Mouse (Mus musculus) megakaryocyte progenitor cell, adult 5-6 weeks (primary cell): Measurements from ENCODE around the gene Fut1. TPM values are rescaled to one million over a fixed set of nuclear protein-coding genes. Genes with fewer than 3 reads are reported as not detected.

ENCODE experiments used
- ATAC-seq: replicated peaks from 2 replicates; pipeline ENCODE4 v1.8.0; 2016; ENCODE audit warnings: mild to moderate bottlenecking, moderate TSS enrichment, inconsistent platforms; ENCODE audit not compliant: poor library complexity
- total RNA-seq, 2 experiments: library from RNA; stranded (forward) in 1 of 2; stranded (reverse) in 1 of 2; fragments of 157-497, 149-512 nt in 1 of 2; fragments of 200-1000 nt in 1 of 2; gene quantifications; 2 replicates each; pipeline versions ENCODE4 v1.2.3 to v1.2.4; 2015 to 2017

Fut1 gene
- total RNA-seq, 2 experiments from 2014 or later: not detected

GRCm38 (mm10) chr7:45598960-45599879, 17.9 kb upstream of the Fut1 start:
- ATAC-seq: no peak

- ATAC-seq: no peak
Measured at GRCm38 (mm10) chr7:45605704-45606289, 11.3 kb upstream of the Fut1 start.

- ATAC-seq: no peak
Measured at GRCm38 (mm10) chr7:45609511-45609910, 7.6 kb upstream of the Fut1 start.

- ATAC-seq: no peak
Measured at GRCm38 (mm10) chr7:45616277-45616676, 812 bp upstream of the Fut1 start.

- no peak for ATAC-seq
Measured at GRCm38 (mm10) chr7:45618316-45618715, 1.2 kb downstream of the Fut1 start.

- ATAC-seq: no peak
Measured at GRCm38 (mm10) chr7:45619592-45619991, 2.5 kb downstream of the Fut1 start.

GRCm38 (mm10) chr7:45621443-45621842, 4.4 kb downstream of the Fut1 start, which contains the start of gene Izumo1:
Gene Izumo1 (plus strand): TSS chr7:45621811.
- ATAC-seq: peak; percentile 54; the same call in 1 of the 2 replicates

- no peak for ATAC-seq
Measured at GRCm38 (mm10) chr7:45623507-45623906, 6.4 kb downstream of the Fut1 start.

GRCm38 (mm10) chr7:45624718-45625117, 7.6 kb downstream of the Fut1 start:
- no peak for ATAC-seq

GRCm38 (mm10) chr7:45625481-45625880, 8.4 kb downstream of the Fut1 start:
- no peak for ATAC-seq

GRCm38 (mm10) chr7:45626571-45627076, 9.5 kb downstream of the Fut1 start:
- no peak for ATAC-seq

GRCm38 (mm10) chr7:45627261-45627660, 10.2 kb downstream of the Fut1 start, which contains the start of gene Rasip1:
Gene Rasip1 (plus strand): TSS chr7:45627488.
- no peak for ATAC-seq

GRCm38 (mm10) chr7:45628364-45629294, 11.5 kb downstream of the Fut1 start:
- peak; percentile 91 for ATAC-seq

- no peak for ATAC-seq
Measured at GRCm38 (mm10) chr7:45630064-45630907, 13.2 kb downstream of the Fut1 start.

- ATAC-seq: no peak
Measured at GRCm38 (mm10) chr7:45632499-45632898, 15.4 kb downstream of the Fut1 start.

- peak; percentile 93 for ATAC-seq
Measured at GRCm38 (mm10) chr7:45634946-45635681, 18.0 kb downstream of the Fut1 start.

- ATAC-seq: no peak; the same call in 1 of the 2 replicates
Measured at GRCm38 (mm10) chr7:45635711-45636688, 18.9 kb downstream of the Fut1 start.

- no peak for ATAC-seq
Measured at GRCm38 (mm10) chr7:45637710-45638109, 20.6 kb downstream of the Fut1 start.
